Mouse (Mus musculus) spleen, adult 2 months (tissue): ENCODE results near the gene Adnp.
"Not testable (repeated sequence)": the region's sequence is repeated elsewhere in the genome, so short reads cannot be mapped to it uniquely, and the experiment has no call there.

Experiments
- CTCF ChIP-seq: fragments of 200-500 bp; IDR thresholded peaks from 2 replicates; pipeline ENCODE4 v1.5.1; 2011; ENCODE audit warnings: mild to moderate bottlenecking, inconsistent platforms; ENCODE audit not compliant: insufficient read depth, insufficient read length, insufficient replicate concordance; ENCODE audit errors: extremely low read depth
- POLR2A ChIP-seq: fragments of 200-500 bp; IDR thresholded peaks from 2 replicates; pipeline ENCODE4 v1.6.1; 2011; ENCODE audit warnings: low read depth, low read length, inconsistent platforms

- TF ChIP-seq POLR2A, CTCF: not testable (repeated sequence)
These were observed 48.9 kb downstream of the Adnp start for GRCm38 (mm10) chr2:168157974-168158373.
